Mouse (Mus musculus): ENCODE measurements at regions not wholly inside any gene's neighbourhood (a gene's known extent, or its start where the extent isn't known, plus 50 kb on each side); places are given as distances from the start of the nearest gene placed in this dataset.

DNA sequence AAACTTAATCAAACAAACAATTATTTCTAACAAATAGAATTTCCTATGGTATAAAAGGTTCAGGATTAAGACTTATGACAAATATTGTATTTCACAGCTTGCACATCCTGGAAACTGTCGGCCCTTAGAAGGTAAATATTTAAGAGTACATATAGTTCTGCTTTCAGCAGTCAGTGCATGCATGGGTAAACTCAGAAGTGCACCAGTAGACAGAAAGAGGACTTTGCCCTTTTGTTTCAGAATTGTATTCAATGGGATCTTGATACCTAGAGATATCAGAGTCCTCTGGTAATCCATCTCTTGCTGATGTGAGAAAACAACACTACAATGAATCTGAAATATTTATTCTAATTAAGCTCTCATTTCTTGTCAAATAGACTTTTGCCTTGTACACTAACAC is 54.0 kb upstream of the Pdk4 start:
- TF ChIP-seq CTCF (IDR thresholded peaks at IDR 0.05; ENCODE audit: control insufficient read depth, insufficient read depth, low read length) (no peak), POLR2A (IDR thresholded peaks at IDR 0.05; ENCODE audit: borderline replicate concordance, control insufficient read depth, low read depth, low read length) (no peak)
